Mouse (Mus musculus) naive thymus-derived CD4-positive, alpha-beta T cell, adult 2 months (primary cell): Measurements from ENCODE around the gene Zfp451.

Source experiments
- DNase-seq: peaks from one replicate; pipeline ENCODE4 v3.0.0-alpha.2; 2011; ENCODE audit warnings: low read depth

The Zfp451 gene

GRCm38 (mm10) chr1:33717636-33718035 lies 96.8 kb downstream of the Zfp451 start:
- no peak for DNase-seq

- no peak for DNase-seq
These were observed 99.6 kb downstream of the Zfp451 start for GRCm38 (mm10) chr1:33714796-33715195.

GRCm38 (mm10) chr1:33712026-33712425 lies 102.4 kb downstream of the Zfp451 start:
- DNase-seq, result no peak
